Mouse (Mus musculus): Measurements from ENCODE around the gene Atr. TPM values are rescaled to one million over a fixed set of nuclear protein-coding genes. Genes with fewer than 3 reads are reported as not detected.

Gene Atr
- total and polyA plus RNA-seq, 2 experiments from 2014 or later = 5.6 to 15.9 TPM

DNA sequence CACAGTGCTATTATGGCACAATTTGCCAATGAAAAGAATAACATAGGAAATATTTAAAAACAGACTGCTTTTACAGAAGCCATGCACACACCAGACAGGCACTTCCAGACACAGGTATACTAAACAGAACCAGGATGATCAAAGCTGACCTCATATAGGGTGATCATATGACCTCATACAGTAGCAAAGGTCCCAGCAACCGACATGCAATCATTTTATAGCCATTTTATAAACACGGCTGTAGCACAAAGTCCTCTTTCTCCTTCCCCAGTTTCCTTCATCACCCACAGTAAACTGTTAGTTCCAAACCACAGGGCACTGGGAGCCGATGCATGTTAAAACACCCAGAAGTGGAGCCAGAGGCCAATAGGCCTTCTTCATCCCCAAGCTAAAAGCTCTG, 18.0 kb upstream of the Atr start:
- Histone ChIP-seq H3K9ac (replicated peaks; ENCODE audit: low read depth, low read length) (no peak overlapping the region), H3K4me2 (ENCODE audit: low read depth, low read length) (no peak overlapping the region), H3K4me3 (ENCODE audit: low read depth, low read length) (no peak overlapping the region), H3K27ac (ENCODE audit: low read depth) (no peak overlapping the region), H3K36me3 (replicated peaks; ENCODE audit: control insufficient read depth, insufficient read depth, low read length) (no peaks in the 10 kb centered on the region), H3K4me1 (ENCODE audit: control insufficient read depth, insufficient read depth) (no peaks in the 10 kb centered on the region), H3K27me3 (ENCODE audit: control insufficient read depth, insufficient read depth, low read length) (peaks cover 16% of the 10 kb centered on the region), H3K9me3 (replicated peaks; ENCODE audit: control insufficient read depth, low read length) (no peaks in the 10 kb centered on the region)
- no peak for DNase-seq (ENCODE audit: low spot score)
- no peak for ATAC-seq (ENCODE audit: insufficient read depth, low read depth)
- no peak for TF ChIP-seq CTCF (IDR thresholded peaks at IDR 0.05; ENCODE audit: low read depth)
- TF ChIP-seq EP300 (IDR thresholded peaks at IDR 0.05; ENCODE audit: low read depth) = no peak
- 87% methylated on average over 3 of the region's 3 CpGs for whole genome bisulfite sequencing

DNA sequence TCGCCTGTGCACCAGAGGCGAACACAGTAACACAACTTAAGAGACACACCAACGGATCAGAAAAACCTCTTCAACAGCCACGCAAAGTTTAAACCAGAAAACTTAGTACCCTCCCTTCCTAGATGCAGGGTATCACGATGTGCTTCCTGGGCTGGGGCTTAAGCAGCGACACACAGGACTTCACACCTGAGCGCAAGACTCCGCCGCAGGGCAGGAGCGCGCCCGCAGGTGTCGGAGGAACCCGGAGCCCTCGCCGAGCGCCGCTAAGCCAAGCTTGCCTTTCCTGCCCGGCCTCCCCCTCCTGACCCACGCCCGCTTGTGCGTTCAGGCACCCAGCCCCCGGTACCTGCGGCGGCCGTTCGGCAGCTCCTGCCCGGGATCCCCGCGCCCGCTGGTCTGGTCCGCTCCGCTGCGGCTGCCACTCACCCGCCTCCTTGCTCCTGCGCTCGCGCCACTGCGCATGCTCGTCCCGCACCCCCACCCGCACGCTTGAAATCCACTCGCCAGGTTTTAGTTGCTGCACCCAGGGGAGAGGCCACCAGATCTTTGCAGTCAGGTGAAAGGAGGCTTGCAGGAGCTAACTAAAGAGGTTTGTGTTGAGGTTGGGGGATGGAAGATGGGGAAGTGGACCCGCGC, 12.5 kb upstream of the Atr start, which contains the start of gene Pls1:
Gene Pls1, minus strand, starts transcription at position 487 of the 636 bp plus-strand sequence.
- Histone ChIP-seq H3K36me3 (replicated peaks; ENCODE audit: control insufficient read depth, insufficient read depth, low read length) (no peaks in the 10 kb centered on the region), H3K4me3 (ENCODE audit: low read depth, low read length) (peak within 1 kb of the TSS; percentile 64), H3K4me2 (ENCODE audit: low read depth, low read length) (peak within 1 kb of the TSS; percentile 97), H3K4me1 (ENCODE audit: control insufficient read depth, insufficient read depth) (no peaks in the 10 kb centered on the region), H3K27me3 (ENCODE audit: control insufficient read depth, insufficient read depth, low read length) (peaks cover 34% of the 10 kb centered on the region), H3K9me3 (replicated peaks; ENCODE audit: control insufficient read depth, low read length) (no peaks in the 10 kb centered on the region), H3K27ac (ENCODE audit: low read depth) (no peak within 1 kb of the TSS), H3K9ac (replicated peaks; ENCODE audit: low read depth, low read length) (peak within 1 kb of the TSS; percentile 24; the same call in 1 of the 2 replicates)
- ATAC-seq (ENCODE audit: insufficient read depth, low read depth) = peak; percentile 80
- 1% methylated on average over 44 of the region's 46 CpGs for WGBS
- DNase-seq (ENCODE audit: low spot score) = peak; percentile 30
- TF ChIP-seq CTCF (IDR thresholded peaks at IDR 0.05; ENCODE audit: low read depth) = no peak
- TF ChIP-seq EP300 (IDR thresholded peaks at IDR 0.05; ENCODE audit: low read depth) = no peak

DNA sequence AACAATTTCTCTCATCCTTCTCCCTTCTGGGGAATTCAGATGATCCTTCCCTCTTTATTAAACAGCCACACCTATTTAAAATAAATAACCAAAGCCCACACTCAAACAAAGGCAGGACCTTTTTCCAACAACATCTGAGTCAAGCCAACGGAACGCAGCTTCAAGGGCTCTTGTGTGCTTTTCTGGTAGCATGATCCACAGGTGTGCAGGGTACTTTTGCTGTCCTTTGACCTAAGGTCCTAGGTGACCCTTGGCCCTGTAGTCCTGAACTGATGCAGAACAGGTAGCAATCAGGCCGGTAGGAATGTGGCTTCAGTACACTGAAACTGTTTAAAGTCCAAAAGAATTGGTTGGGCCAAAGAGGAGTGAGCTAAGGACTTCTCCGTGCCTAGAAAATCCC, 11.7 kb upstream of the Atr start:
- TF ChIP-seq EP300 (IDR thresholded peaks at IDR 0.05; ENCODE audit: low read depth) = no peak
- no peak for TF ChIP-seq CTCF (IDR thresholded peaks at IDR 0.05; ENCODE audit: low read depth)
- Histone ChIP-seq H3K4me2 (ENCODE audit: low read depth, low read length) (peak overlapping the region; percentile 97; the same call in 1 of the 2 replicates), H3K4me3 (ENCODE audit: low read depth, low read length) (peak overlapping the region; percentile 64; the same call in 1 of the 2 replicates), H3K36me3 (replicated peaks; ENCODE audit: control insufficient read depth, insufficient read depth, low read length) (no peaks in the 10 kb centered on the region), H3K4me1 (ENCODE audit: control insufficient read depth, insufficient read depth) (no peaks in the 10 kb centered on the region), H3K9ac (replicated peaks; ENCODE audit: low read depth, low read length) (no peak overlapping the region), H3K9me3 (replicated peaks; ENCODE audit: control insufficient read depth, low read length) (no peaks in the 10 kb centered on the region), H3K27ac (ENCODE audit: low read depth) (no peak overlapping the region), H3K27me3 (ENCODE audit: control insufficient read depth, insufficient read depth, low read length) (peaks cover 34% of the 10 kb centered on the region)
- DNase-seq (ENCODE audit: low spot score) (no peak), ATAC-seq (ENCODE audit: insufficient read depth, low read depth) (no peak)
- WGBS = 67% methylated on average over 4 of the region's 4 CpGs

DNA sequence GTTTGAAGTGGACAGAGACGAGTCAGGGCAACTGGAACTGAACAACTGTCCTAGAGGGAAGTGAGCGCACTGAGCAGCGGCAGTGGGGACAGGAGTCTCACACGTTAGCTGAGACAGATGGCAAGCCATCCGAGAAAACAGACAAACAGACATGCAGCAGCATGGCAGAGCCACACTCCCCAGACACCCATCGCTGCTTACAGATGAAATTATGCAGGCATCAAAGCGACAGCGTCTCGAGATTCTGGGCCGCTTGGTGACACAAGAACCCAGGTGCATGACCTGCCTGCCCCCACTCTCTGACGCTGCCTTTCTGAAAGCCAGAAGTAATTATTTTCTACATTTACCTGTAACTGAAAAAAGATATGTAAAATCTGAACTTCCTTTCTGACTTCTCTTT, 5.7 kb upstream of the Atr start:
- Histone ChIP-seq H3K36me3 (replicated peaks; ENCODE audit: control insufficient read depth, insufficient read depth, low read length) (no peaks in the 10 kb centered on the region), H3K4me3 (ENCODE audit: low read depth, low read length) (no peak overlapping the region), H3K27ac (ENCODE audit: low read depth) (no peak overlapping the region), H3K9me3 (replicated peaks; ENCODE audit: control insufficient read depth, low read length) (no peaks in the 10 kb centered on the region), H3K4me2 (ENCODE audit: low read depth, low read length) (no peak overlapping the region), H3K27me3 (ENCODE audit: control insufficient read depth, insufficient read depth, low read length) (no peaks in the 10 kb centered on the region), H3K9ac (replicated peaks; ENCODE audit: low read depth, low read length) (no peak overlapping the region), H3K4me1 (ENCODE audit: control insufficient read depth, insufficient read depth) (no peaks in the 10 kb centered on the region)
- DNase-seq (ENCODE audit: low spot score) = no peak
- TF ChIP-seq EP300 (IDR thresholded peaks at IDR 0.05; ENCODE audit: low read depth) = no peak
- no peak for TF ChIP-seq CTCF (IDR thresholded peaks at IDR 0.05; ENCODE audit: low read depth)
- no peak for ATAC-seq (ENCODE audit: insufficient read depth, low read depth)
- 57% methylated on average over 11 of the region's 11 CpGs for WGBS

DNA sequence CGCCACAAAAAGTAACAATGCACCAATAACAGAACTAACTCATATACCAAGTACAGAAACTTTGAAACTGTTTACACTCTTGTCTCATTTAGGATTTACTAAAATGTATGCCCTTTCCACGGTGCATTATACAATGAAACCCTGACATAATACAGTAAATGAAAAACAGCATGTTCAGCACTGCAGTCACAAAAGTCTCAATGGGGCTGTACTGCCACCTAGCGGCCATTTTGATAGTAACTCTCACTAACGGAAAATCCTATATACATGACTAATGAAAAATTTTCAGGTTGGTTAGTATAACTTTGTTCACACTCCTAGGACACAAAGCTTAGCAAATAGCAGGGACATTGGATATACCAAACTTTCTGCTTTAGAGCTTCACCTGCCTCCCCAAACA, 4.5 kb upstream of the Atr start:
- DNase-seq (ENCODE audit: low spot score) (peak; percentile 83), ATAC-seq (ENCODE audit: insufficient read depth, low read depth) (no peak)
- WGBS = 27% methylated on average over 4 of the region's 4 CpGs
- H3K9me3 ChIP-seq (replicated peaks; ENCODE audit: control insufficient read depth, low read length) = no peaks in the 10 kb centered on the region
- H3K36me3 ChIP-seq (replicated peaks; ENCODE audit: control insufficient read depth, insufficient read depth, low read length) = no peaks in the 10 kb centered on the region
- H3K9ac ChIP-seq (replicated peaks; ENCODE audit: low read depth, low read length) = no peak overlapping the region
- no peaks in the 10 kb centered on the region for H3K4me1 ChIP-seq (ENCODE audit: control insufficient read depth, insufficient read depth)
- no peak overlapping the region for H3K27ac ChIP-seq (ENCODE audit: low read depth)
- no peak overlapping the region for H3K4me2 ChIP-seq (ENCODE audit: low read depth, low read length)
- TF ChIP-seq CTCF (IDR thresholded peaks at IDR 0.05; ENCODE audit: low read depth) (peak; percentile 82), EP300 (IDR thresholded peaks at IDR 0.05; ENCODE audit: low read depth) (no peak)
- no peaks in the 10 kb centered on the region for H3K27me3 ChIP-seq (ENCODE audit: control insufficient read depth, insufficient read depth, low read length)
- H3K4me3 ChIP-seq (ENCODE audit: low read depth, low read length) = no peak overlapping the region

DNA sequence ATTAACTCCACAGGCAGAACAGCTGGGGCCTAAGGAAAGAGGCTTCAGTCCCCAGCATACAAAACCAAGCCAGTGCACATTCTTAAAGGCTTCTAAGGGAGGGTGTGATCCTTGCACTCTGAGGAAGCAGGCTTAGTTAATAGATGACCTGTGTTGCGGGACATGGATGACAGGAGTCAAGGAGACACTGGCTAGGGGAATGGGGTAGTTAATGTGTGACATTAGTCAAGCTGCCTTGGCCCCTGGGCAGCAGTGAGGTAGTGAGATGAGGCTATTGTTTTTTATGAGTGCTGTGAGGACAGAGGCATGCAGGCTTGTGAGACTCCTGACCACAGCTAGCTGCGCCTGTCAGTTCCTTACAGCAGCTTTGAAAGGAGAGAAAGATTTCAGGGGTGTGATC, 2.5 kb upstream of the Atr start:
- no peak overlapping the region for H3K27ac ChIP-seq (ENCODE audit: low read depth)
- DNase-seq (ENCODE audit: low spot score) = no peak
- 69% methylated on average over 2 of the region's 2 CpGs for WGBS
- no peaks in the 10 kb centered on the region for H3K36me3 ChIP-seq (replicated peaks; ENCODE audit: control insufficient read depth, insufficient read depth, low read length)
- no peak overlapping the region for H3K9ac ChIP-seq (replicated peaks; ENCODE audit: low read depth, low read length)
- H3K4me2 ChIP-seq (ENCODE audit: low read depth, low read length) = no peak overlapping the region
- no peak for ATAC-seq (ENCODE audit: insufficient read depth, low read depth)
- no peaks in the 10 kb centered on the region for H3K9me3 ChIP-seq (replicated peaks; ENCODE audit: control insufficient read depth, low read length)
- TF ChIP-seq CTCF (IDR thresholded peaks at IDR 0.05; ENCODE audit: low read depth) = no peak
- H3K27me3 ChIP-seq (ENCODE audit: control insufficient read depth, insufficient read depth, low read length) = no peaks in the 10 kb centered on the region
- no peak overlapping the region for H3K4me3 ChIP-seq (ENCODE audit: low read depth, low read length)
- no peaks in the 10 kb centered on the region for H3K4me1 ChIP-seq (ENCODE audit: control insufficient read depth, insufficient read depth)

Measured in heart, postnatal 0 days (tissue).